Mouse (Mus musculus): ENCODE measurements at regions not wholly inside any gene's neighbourhood (a gene's known extent, or its start where the extent isn't known, plus 50 kb on each side); places are given as distances from the start of the nearest gene placed in this dataset.

DNA sequence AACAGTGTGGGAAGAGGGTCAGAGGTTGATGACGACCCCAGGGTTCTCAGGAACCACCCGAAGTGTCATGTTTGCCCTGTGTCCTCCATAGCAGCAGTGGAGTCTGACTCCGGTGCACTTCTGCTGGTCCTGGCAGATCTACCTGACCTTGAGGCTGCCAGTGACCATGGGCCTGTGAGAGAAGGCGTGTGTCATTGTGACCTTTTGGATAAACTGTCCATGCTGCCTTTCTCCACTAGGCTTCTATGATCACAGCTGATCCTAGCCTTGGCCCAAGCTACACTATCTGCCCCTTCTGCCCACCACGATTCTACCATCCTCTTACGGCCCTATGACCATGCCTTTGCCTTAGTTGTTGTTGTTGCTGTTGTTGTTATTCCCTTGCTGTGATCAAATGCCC, 163.2 kb upstream of the Fstl4 start:
- no peak overlapping the region for H3K4me2 ChIP-seq (replicated peaks)
- WGBS, result 84% methylated on average over 6 of the region's 6 CpGs

DNA sequence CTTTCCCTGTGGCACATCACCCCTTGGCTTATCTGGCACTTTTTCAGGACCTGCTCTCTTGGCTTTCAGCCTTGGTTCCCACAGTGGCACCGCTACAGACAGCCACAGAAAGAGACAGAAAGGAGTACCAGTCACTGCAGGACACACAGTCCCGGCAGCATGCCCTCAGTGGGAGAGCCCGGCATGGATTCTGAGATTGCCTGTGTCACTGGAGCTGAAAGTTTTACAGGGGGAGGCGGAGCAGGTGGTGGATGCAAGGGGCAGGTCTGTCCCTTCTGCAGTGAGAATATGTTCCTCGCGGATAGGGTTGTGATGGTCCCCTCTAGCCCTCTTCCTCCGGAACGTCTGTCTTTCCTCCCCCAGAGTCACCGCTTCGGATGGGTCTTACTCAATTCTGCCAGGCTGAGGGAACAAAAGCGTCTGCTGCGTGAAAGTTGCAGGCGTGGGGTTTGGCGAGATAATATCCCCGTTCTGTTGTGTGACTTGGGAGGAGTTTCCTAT, 162.3 kb upstream of the Fstl4 start:
- no peaks in the 10 kb centered on the region for H3K4me1 ChIP-seq
- no peaks in the 10 kb centered on the region for H3K36me3 ChIP-seq
- H3K27me3 ChIP-seq (replicated peaks), result no peaks in the 10 kb centered on the region
- H3K27ac ChIP-seq, result no peak overlapping the region
- no peak overlapping the region for H3K4me2 ChIP-seq (replicated peaks)
- no peaks in the 10 kb centered on the region for H3K9me3 ChIP-seq
- no peak overlapping the region for H3K9ac ChIP-seq
- 80% methylated on average over 15 of the region's 15 CpGs for WGBS
- no peak overlapping the region for H3K4me3 ChIP-seq
- no peak for ATAC-seq (ENCODE audit: low FRiP score, low read depth)

More for the DNA sequence above, 163.2 kb upstream of the Fstl4 start:
- no peak for ATAC-seq (ENCODE audit: low FRiP score, low read depth)
- H3K36me3 ChIP-seq, result no peaks in the 10 kb centered on the region
- H3K4me1 ChIP-seq, result no peaks in the 10 kb centered on the region
- no peaks in the 10 kb centered on the region for H3K9me3 ChIP-seq
- no peak overlapping the region for H3K9ac ChIP-seq
- no peaks in the 10 kb centered on the region for H3K27me3 ChIP-seq (replicated peaks)
- no peak overlapping the region for H3K4me3 ChIP-seq
- no peak overlapping the region for H3K27ac ChIP-seq

DNA sequence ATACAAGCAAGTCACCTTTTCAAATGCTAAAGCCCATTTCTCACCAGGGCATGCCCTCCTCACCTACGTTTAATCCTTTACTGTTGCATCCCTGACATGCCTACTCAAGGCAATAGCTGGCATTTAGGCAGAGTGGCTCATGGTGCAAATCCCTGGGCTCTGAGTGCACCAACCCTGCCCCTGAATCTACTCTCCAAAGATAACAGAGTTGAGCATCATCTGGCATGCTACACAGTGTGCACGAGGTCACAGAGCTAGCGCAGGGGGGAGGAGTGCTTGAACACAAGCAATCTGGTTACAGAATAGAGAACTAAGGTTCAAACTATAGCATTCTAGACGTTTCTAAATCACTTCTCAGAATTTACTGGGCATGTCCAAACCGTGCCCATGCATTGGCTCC, 161.6 kb upstream of the Fstl4 start:
- Histone ChIP-seq H3K4me2 (replicated peaks) (no peak overlapping the region), H3K9ac (no peak overlapping the region), H3K27ac (no peak overlapping the region), H3K4me3 (no peak overlapping the region), H3K27me3 (replicated peaks) (no peaks in the 10 kb centered on the region), H3K9me3 (no peaks in the 10 kb centered on the region), H3K4me1 (no peaks in the 10 kb centered on the region), H3K36me3 (no peaks in the 10 kb centered on the region)
- no peak for ATAC-seq (ENCODE audit: low FRiP score, low read depth)
- whole genome bisulfite sequencing, result 81% methylated on average over 5 of the region's 5 CpGs

DNA sequence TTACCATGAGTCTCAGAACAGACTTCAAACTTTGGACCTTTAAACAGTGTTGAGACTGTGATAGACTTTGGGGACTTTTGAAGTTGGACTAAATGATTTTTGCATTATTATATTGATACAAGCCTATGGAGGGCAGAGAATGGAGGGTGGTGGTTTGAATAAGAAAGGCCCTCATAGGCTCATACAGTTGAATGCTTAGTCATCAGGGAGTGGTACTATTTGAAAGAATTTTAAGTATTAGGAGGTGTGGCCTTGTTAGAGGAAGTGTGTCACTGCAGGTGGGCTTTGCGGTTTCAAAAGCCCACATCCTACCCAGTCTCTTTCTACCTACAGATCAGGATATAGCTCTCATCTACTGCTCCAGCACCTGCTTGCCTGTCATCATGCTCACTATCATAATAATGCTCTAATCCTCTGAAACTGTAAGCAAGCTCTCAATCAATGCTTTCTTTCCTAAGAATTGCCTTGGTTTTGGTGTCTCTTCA, 153.7 kb upstream of the Fstl4 start:
- Histone ChIP-seq H3K9ac (no peak overlapping the region), H3K36me3 (no peaks in the 10 kb centered on the region), H3K4me1 (no peaks in the 10 kb centered on the region), H3K4me3 (no peak overlapping the region), H3K27me3 (replicated peaks) (no peaks in the 10 kb centered on the region), H3K9me3 (0 out of 2 replicates have a peak, but pooled peaks cover 12% of the 10 kb centered on the region), H3K4me2 (replicated peaks) (no peak overlapping the region), H3K27ac (no peak overlapping the region)
- WGBS, result 86% methylated on average over 1 of the region's 1 CpGs
- no peak for ATAC-seq (ENCODE audit: low FRiP score, low read depth)

DNA sequence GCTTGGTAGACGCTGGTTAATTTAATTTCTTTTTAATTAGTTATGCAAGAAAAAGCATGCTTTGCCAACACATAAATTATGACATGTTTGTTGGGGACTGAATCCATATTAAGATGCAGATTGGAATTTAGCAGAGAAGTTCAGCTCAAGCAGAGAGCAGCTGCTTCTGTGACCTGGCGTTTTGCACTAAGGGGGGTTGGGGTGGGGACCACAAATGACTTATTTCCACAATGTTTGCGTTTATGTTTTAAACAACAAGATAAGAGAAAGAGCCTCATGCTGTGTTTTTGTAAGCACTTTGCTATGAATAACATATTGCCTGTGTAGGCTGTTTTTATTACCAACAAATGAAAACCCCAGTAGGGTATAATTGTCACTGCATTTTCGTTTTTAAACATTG, 148.8 kb upstream of the Fstl4 start:
- no peaks in the 10 kb centered on the region for H3K36me3 ChIP-seq
- H3K4me2 ChIP-seq (replicated peaks), result no peak overlapping the region
- no peak for ATAC-seq (ENCODE audit: low FRiP score, low read depth)
- H3K27me3 ChIP-seq (replicated peaks), result no peaks in the 10 kb centered on the region
- 62% methylated on average over 4 of the region's 4 CpGs for WGBS
- H3K9ac ChIP-seq, result no peak overlapping the region
- no peak overlapping the region for H3K4me3 ChIP-seq
- no peaks in the 10 kb centered on the region for H3K9me3 ChIP-seq
- no peaks in the 10 kb centered on the region; the same call in 1 of the 2 replicates for H3K4me1 ChIP-seq
- H3K27ac ChIP-seq, result no peak overlapping the region

DNA sequence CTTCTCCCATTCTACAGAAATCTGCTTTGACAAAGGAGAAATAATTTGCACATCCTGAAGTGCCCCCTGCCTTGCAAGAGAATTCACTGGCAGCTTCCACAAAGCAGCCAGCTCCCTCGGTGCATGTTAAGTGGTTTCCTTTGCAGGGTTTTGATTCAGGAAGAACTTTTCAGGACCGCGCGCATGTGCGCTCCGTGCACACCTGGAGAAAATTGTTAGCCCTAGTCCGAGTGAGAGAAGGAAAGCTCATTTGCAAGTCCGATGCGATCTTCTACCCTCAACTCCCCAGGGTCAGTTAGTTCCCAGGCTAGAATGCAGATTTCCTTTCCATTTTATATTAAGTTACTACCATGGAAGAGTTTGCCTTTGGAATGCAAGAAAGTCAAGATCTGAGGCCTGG, 145.8 kb upstream of the Fstl4 start:
- 34% methylated on average over 9 of the region's 9 CpGs for whole genome bisulfite sequencing
- no peak overlapping the region for H3K4me3 ChIP-seq
- no peak overlapping the region for H3K4me2 ChIP-seq (replicated peaks)
- H3K9ac ChIP-seq, result no peak overlapping the region
- H3K4me1 ChIP-seq, result no peaks in the 10 kb centered on the region; the same call in 1 of the 2 replicates
- ATAC-seq (ENCODE audit: low FRiP score, low read depth), result no peak
- H3K9me3 ChIP-seq, result no peaks in the 10 kb centered on the region
- H3K27me3 ChIP-seq (replicated peaks), result no peaks in the 10 kb centered on the region
- H3K36me3 ChIP-seq, result no peaks in the 10 kb centered on the region
- H3K27ac ChIP-seq, result no peak overlapping the region

DNA sequence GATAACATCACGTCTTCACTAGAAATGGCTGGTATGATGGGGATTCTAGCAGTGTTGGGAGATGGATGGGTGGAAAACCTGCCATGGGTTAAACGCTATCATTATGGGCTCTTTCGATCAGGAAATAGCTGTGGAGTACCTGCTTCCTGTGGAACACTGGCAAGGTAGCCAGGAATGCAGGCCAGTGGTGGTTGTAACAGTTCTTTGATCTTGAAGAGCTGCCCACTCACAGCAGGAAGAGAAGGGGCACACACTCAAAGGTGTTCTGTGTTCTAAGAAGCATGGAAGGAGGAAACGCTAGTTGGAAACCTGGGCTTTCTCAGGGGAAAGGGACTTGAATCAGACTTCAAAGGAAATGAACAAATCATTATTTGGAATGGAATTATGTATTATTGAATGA, 141.6 kb upstream of the Fstl4 start:
- no peak overlapping the region for H3K27ac ChIP-seq
- no peak for ATAC-seq (ENCODE audit: low FRiP score, low read depth)
- no peak overlapping the region for H3K4me3 ChIP-seq
- no peaks in the 10 kb centered on the region for H3K9me3 ChIP-seq
- 77% methylated on average over 4 of the region's 4 CpGs for WGBS
- H3K27me3 ChIP-seq (replicated peaks), result no peaks in the 10 kb centered on the region
- H3K4me1 ChIP-seq, result no peaks in the 10 kb centered on the region; the same call in 1 of the 2 replicates
- H3K4me2 ChIP-seq (replicated peaks), result no peak overlapping the region
- H3K36me3 ChIP-seq, result no peaks in the 10 kb centered on the region
- H3K9ac ChIP-seq, result no peak overlapping the region

DNA sequence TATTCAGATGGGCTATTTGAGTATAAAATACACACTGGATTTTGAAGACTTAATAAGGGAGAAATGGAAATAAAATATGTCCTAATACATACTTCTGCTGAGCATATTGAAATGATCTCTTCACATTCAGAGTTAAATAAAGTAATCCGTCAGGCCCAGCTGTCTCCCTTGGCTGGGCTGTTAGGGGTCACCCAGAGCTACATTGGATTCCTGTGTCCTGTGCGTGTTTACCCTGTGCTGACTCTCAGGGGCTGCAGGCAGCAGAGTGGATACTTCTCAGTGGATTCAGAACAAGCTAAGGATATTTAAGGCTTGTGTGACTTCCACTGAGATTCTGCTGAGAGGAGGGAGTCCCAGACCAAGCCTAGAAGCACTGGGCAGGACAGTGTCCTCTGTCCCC, 135.6 kb upstream of the Fstl4 start:
- ATAC-seq (ENCODE audit: low FRiP score, low read depth), result no peak
- Histone ChIP-seq H3K36me3 (no peaks in the 10 kb centered on the region), H3K4me3 (no peak overlapping the region), H3K27me3 (replicated peaks) (no peaks in the 10 kb centered on the region), H3K9me3 (no peaks in the 10 kb centered on the region), H3K4me2 (replicated peaks) (no peak overlapping the region), H3K9ac (no peak overlapping the region), H3K27ac (no peak overlapping the region), H3K4me1 (no peaks in the 10 kb centered on the region)
- 78% methylated on average over 2 of the region's 2 CpGs for WGBS

DNA sequence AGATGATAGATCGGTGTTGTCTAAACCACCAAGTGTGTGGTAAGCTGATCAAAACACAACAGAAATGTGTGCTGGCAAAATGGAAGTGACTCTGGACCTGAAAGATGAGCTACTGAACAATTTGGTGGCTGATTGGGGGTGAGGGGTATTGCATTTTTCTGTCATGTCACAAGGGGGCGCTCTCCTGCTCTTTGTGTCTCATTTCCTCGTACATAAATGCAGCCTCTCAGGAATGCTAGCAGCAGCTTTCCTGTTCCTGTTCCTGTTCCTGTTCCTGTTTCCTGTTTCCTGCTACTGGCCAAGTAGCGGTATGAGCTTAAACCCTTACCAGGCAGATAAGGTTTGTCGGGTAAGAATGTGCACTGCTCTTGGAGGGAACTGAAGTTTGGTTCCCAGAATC, 134.7 kb upstream of the Fstl4 start:
- WGBS, result 63% methylated on average over 5 of the region's 5 CpGs
- H3K4me2 ChIP-seq (replicated peaks), result no peak overlapping the region

DNA sequence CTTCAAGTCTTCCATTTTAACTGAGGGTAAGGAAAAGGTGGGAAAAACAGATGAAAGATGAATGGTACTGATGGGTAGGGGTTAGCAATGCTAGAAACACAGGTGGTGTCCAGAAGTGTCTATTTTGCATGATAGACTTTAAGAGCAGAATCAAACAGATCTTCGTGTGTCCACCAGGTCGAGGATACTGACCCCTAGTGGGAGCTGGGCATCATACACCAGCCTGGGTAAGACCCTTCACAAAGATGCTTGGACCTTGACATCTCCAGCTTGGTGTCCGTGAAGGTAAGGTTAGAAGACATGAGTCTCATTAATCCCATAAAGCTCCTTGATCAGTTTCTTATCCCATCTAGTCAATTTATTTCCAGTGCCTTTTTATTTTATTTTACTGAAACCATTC, 132.9 kb upstream of the Fstl4 start:
- no peaks in the 10 kb centered on the region for H3K36me3 ChIP-seq
- WGBS, result 66% methylated on average over 3 of the region's 3 CpGs
- no peak overlapping the region for H3K4me3 ChIP-seq
- H3K27me3 ChIP-seq (replicated peaks), result no peaks in the 10 kb centered on the region
- H3K9me3 ChIP-seq, result no peaks in the 10 kb centered on the region
- no peak overlapping the region for H3K27ac ChIP-seq
- H3K4me2 ChIP-seq (replicated peaks), result no peak overlapping the region
- peaks cover 5% of the 10 kb centered on the region; the same call in 1 of the 2 replicates for H3K4me1 ChIP-seq
- ATAC-seq (ENCODE audit: low FRiP score, low read depth), result no peak
- H3K9ac ChIP-seq, result no peak overlapping the region

More for the DNA sequence above, 134.7 kb upstream of the Fstl4 start:
- H3K9me3 ChIP-seq, result no peaks in the 10 kb centered on the region
- H3K27ac ChIP-seq, result no peak overlapping the region
- no peaks in the 10 kb centered on the region for H3K27me3 ChIP-seq (replicated peaks)
- H3K4me1 ChIP-seq, result no peaks in the 10 kb centered on the region
- H3K9ac ChIP-seq, result no peak overlapping the region
- H3K4me3 ChIP-seq, result no peak overlapping the region
- no peaks in the 10 kb centered on the region for H3K36me3 ChIP-seq
- no peak for ATAC-seq (ENCODE audit: low FRiP score, low read depth)

DNA sequence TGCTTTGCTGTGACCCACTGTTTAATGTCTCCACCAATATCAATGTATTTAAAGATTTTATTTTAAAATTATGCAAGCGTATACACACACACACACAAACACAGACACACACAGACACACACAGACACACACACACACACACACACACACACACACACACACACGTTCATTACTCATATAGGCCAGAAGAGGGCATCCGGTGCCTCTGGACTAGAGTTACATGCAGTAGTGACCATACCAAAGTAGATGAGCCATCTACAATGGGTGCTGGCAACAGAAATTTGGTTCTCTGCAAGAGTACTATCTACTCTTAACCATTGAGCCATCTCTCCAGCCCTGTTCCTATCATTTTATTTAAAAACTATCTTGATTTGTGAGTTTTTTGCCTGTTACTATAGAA, 130.2 kb upstream of the Fstl4 start:
- Histone ChIP-seq H3K9me3 (no peaks in the 10 kb centered on the region), H3K36me3 (no peaks in the 10 kb centered on the region), H3K27ac (no peak overlapping the region), H3K9ac (no peak overlapping the region), H3K4me2 (replicated peaks) (no peak overlapping the region), H3K27me3 (replicated peaks) (no peaks in the 10 kb centered on the region), H3K4me1 (peaks cover 5% of the 10 kb centered on the region; the same call in 1 of the 2 replicates), H3K4me3 (no peak overlapping the region)
- 82% methylated on average over 3 of the region's 3 CpGs for WGBS
- no peak for ATAC-seq (ENCODE audit: low FRiP score, low read depth)

DNA sequence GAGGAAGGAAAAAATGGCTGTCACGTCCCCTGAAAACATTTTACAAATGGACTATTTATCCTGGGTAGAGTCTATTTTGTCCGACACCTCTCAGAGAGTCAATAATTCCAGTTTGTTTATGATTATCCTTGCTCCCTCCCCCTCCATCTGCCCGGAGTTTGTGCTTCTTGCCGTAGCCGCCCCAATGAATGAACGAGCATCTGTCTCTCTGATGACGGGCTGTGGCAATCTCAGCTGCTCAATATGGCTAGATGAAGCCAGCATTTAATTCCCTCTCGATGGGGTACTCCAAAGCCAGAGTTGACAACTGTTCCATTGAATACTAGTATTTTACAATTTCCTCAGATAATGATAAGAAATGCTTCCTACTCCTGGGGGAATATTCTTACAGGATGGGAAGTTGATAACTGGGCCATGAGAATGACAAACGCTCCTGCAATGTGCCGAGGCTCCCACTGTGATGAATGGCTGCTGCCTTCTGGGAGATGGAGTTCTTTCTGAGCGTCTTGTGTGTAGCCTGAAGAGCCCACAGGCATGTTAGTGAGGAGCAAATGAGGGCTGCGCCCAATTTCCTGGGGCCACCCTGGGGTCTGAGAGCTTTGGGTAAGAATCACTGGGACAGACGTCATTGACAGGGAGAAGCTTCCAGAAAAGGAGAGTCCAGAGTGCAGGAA, 128.6 kb upstream of the Fstl4 start:
- WGBS, result 53% methylated on average over 13 of the region's 13 CpGs
- H3K36me3 ChIP-seq, result no peaks in the 10 kb centered on the region
- H3K4me2 ChIP-seq (replicated peaks), result no peak overlapping the region
- H3K4me1 ChIP-seq, result peaks cover 5% of the 10 kb centered on the region; the same call in 1 of the 2 replicates
- no peak overlapping the region for H3K27ac ChIP-seq
- H3K9me3 ChIP-seq, result no peaks in the 10 kb centered on the region
- no peak for ATAC-seq (ENCODE audit: low FRiP score, low read depth)
- no peak overlapping the region for H3K4me3 ChIP-seq
- H3K27me3 ChIP-seq (replicated peaks), result no peaks in the 10 kb centered on the region
- H3K9ac ChIP-seq, result no peak overlapping the region

DNA sequence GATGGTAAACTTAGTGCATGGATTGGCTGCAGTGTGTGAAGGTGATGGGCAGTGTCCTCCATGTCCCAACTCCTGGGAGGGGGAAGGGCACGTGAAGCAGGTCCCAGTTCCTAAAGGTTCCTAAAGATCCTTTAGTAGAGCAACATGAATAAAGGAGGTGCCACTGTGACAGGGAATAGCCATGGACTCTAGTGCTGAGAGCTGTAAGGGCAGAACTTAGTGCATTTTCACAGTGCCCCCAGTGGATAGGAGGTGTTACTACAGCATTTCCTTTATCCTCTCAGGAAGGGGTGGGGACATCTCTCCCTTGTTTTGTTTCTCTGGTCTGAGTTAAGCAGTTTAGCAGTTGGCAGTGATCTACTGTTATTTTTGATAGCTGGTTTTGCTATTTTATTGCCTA, 125.5 kb upstream of the Fstl4 start:
- no peak overlapping the region for H3K9ac ChIP-seq
- 100% methylated on average over 1 of the region's 1 CpGs for WGBS

More for the DNA sequence above, 125.5 kb upstream of the Fstl4 start:
- no peak overlapping the region for H3K4me3 ChIP-seq
- no peak overlapping the region for H3K4me2 ChIP-seq (replicated peaks)
- no peak overlapping the region for H3K27ac ChIP-seq
- ATAC-seq (ENCODE audit: low FRiP score, low read depth), result no peak
- H3K36me3 ChIP-seq, result no peaks in the 10 kb centered on the region
- no peaks in the 10 kb centered on the region for H3K9me3 ChIP-seq
- peaks cover 12% of the 10 kb centered on the region; the same call in 1 of the 2 replicates for H3K4me1 ChIP-seq
- H3K27me3 ChIP-seq (replicated peaks), result 0 out of 2 replicates have a peak, but pooled peaks cover 3% of the 10 kb centered on the region

Measured in neural tube, embryonic 12.5 days (tissue).